Mouse (Mus musculus) megakaryocyte, embryonic 14.5 days (primary cell): ENCODE measurements around the gene Plk3.

Experiments
- FLI1 ChIP-seq: IDR thresholded peaks from 2 replicates; pipeline ENCODE4 v1.6.1; 2012; ENCODE audit warnings: low read length, inconsistent platforms, mixed read lengths
- GATA1 ChIP-seq: IDR thresholded peaks from 3 replicates; pipeline ENCODE4 v1.6.1; 2012; ENCODE audit warnings: mixed read lengths, low read length, inconsistent platforms, borderline replicate concordance

DNA sequence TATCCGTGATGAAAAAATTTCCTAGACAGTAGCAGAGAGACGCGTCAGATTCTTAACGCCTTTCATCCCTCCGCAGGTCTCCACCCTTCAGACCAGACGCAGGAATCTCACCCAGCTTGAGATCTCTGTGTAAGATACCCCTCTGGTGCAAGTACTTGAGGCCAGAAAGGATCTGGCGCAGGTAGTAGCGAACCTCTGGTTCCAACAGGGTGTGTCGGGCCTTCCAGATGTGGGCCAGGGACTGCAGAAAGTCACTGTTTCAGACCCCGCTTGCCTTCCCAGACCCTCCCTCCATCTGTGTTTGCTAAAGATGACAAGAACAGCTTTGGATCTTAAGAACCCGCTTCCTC, 994 bp downstream of the Plk3 start:
- TF ChIP-seq GATA1 = no peak
- TF ChIP-seq FLI1 = no peak
